Mouse (Mus musculus) forebrain, postnatal 0 days (tissue): ENCODE measurements around the gene Smndc1. TPM values are rescaled to one million over a fixed set of nuclear protein-coding genes. Genes with fewer than 3 reads are reported as not detected.

Source experiments
- ATAC-seq: fragments of 200-750 bp; cut with Nextera tagmentation; 2 replicates; pipeline ENCODE4 v1.8.0; 2017; ENCODE audit warnings: mild to moderate bottlenecking, moderate library complexity
- DNase-seq: peaks from one replicate; pipeline ENCODE4 v3.0.0-alpha.2; 2015
- H3K27ac ChIP-seq: fragments of 300-500 bp; sonication (generic); 2 replicates; pipeline ENCODE4 v1.5.1; 2014; ENCODE audit warnings: low read depth, mild to moderate bottlenecking, antibody characterized with exemption, low read length, moderate library complexity, mixed read lengths
- H3K27me3 ChIP-seq: fragments of 300-500 bp; sonication (generic); 2 replicates; pipeline ENCODE4 v1.6.1; 2014; ENCODE audit warnings: mild to moderate bottlenecking, low read length, mixed read lengths; ENCODE audit not compliant: insufficient read depth
- H3K36me3 ChIP-seq: fragments of 300-500 bp; sonication (generic); 2 replicates; pipeline ENCODE4 v1.6.1; 2014; ENCODE audit warnings: mild to moderate bottlenecking, moderate library complexity; ENCODE audit not compliant: insufficient read depth
- H3K4me1 ChIP-seq: fragments of 300-500 bp; sonication (generic); 2 replicates; pipeline ENCODE4 v1.6.1; 2014; ENCODE audit warnings: antibody characterized with exemption; ENCODE audit not compliant: insufficient read depth
- H3K4me2 ChIP-seq: fragments of 300-500 bp; sonication (generic); 2 replicates; pipeline ENCODE4 v1.6.1; 2014; ENCODE audit warnings: low read depth, mild to moderate bottlenecking, moderate library complexity
- H3K4me3 ChIP-seq: fragments of 300-500 bp; sonication (generic); 2 replicates; pipeline ENCODE4 v1.5.1; 2014; ENCODE audit warnings: low read depth, low read length, mixed read lengths
- H3K9ac ChIP-seq: fragments of 300-500 bp; sonication (generic); 2 replicates; pipeline ENCODE4 v1.6.1; 2014; ENCODE audit warnings: mild to moderate bottlenecking
- H3K9me3 ChIP-seq: fragments of 300-500 bp; sonication (generic); 2 replicates; pipeline ENCODE4 v1.6.1; 2016; ENCODE audit warnings: low read length
- CTCF ChIP-seq: sonication (generic); IDR thresholded peaks from 2 replicates; pipeline ENCODE4 v1.5.1; 2016; ENCODE audit warnings: antibody characterized with exemption, control low read depth, low read depth
- WGBS: fragments of 180-500 bp; shearing (Covaris S2); extraction: QIAGEN DNeasy Blood & Tissue Kit; methylation state at CpG from one replicate; pipeline ENCODE4 v1.1.7; 2014; 5-methylcytosine and 5-hydroxymethylcytosine counted together
- polyA plus RNA-seq: library from polyadenylated mRNA; unstranded; fragments of >200 nt; fragmentation: Nextera tagmentation; extraction: Ambion mirVana; gene quantifications from 2 replicates; pipeline ENCODE4 v1.2.1, GENCODE M21; 2015
- total RNA-seq: library from RNA; depleted of rRNA; stranded (reverse); fragments of >200 nt; gene quantifications from 2 replicates; pipeline ENCODE4 v1.2.3, GENCODE M21; 2014

The Smndc1 gene
- total and polyA plus RNA-seq, 2 experiments from 2014 or later, result 15.5 to 39.3 TPM

- no peak for TF ChIP-seq CTCF
- WGBS, result 41% methylated on average over 8 of the region's 8 CpGs
- Histone ChIP-seq H3K27me3 (no peaks in the 10 kb centered on the region), H3K27ac (no peak overlapping the region), H3K4me1 (peaks cover 6% of the 10 kb centered on the region; the same call in 1 of the 2 replicates), H3K9me3 (no peaks in the 10 kb centered on the region), H3K4me2 (no peak overlapping the region), H3K9ac (no peak overlapping the region), H3K36me3 (no peaks in the 10 kb centered on the region), H3K4me3 (no peak overlapping the region)
- peak; percentile 42 for DNase-seq
- ATAC-seq, result peak; percentile 47
These were observed 37.4 kb upstream of the Smndc1 start for GRCm38 (mm10) chr19:53427817-53428216.

- ATAC-seq, result no peak
- DNase-seq, result no peak
- no peak overlapping the region for H3K4me3 ChIP-seq
These were observed 37.0 kb upstream of the Smndc1 start for GRCm38 (mm10) chr19:53427346-53427745.

GRCm38 (mm10) chr19:53425824-53426223 is 35.4 kb upstream of the Smndc1 start:
- no peak for DNase-seq
- H3K27me3 ChIP-seq, result no peaks in the 10 kb centered on the region
- no peak for TF ChIP-seq CTCF
- no peak overlapping the region for H3K4me3 ChIP-seq
- no peak overlapping the region for H3K27ac ChIP-seq
- H3K4me2 ChIP-seq, result no peak overlapping the region
- peaks cover 7% of the 10 kb centered on the region; the same call in 1 of the 2 replicates for H3K4me1 ChIP-seq
- H3K9ac ChIP-seq, result no peak overlapping the region
- H3K36me3 ChIP-seq, result no peaks in the 10 kb centered on the region
- ATAC-seq, result no peak
- H3K9me3 ChIP-seq, result no peaks in the 10 kb centered on the region
- WGBS, result 94% methylated on average over 8 of the region's 8 CpGs

More at GRCm38 (mm10) chr19:53427346-53427745, 37.0 kb upstream of the Smndc1 start:
- Histone ChIP-seq H3K27ac (no peak overlapping the region), H3K4me2 (no peak overlapping the region), H3K36me3 (no peaks in the 10 kb centered on the region), H3K4me1 (peaks cover 6% of the 10 kb centered on the region; the same call in 1 of the 2 replicates), H3K9ac (no peak overlapping the region), H3K27me3 (no peaks in the 10 kb centered on the region), H3K9me3 (no peaks in the 10 kb centered on the region)
- TF ChIP-seq CTCF, result no peak
- WGBS, result 37% methylated on average over 7 of the region's 7 CpGs

- Histone ChIP-seq H3K4me3 (no peak overlapping the region), H3K27me3 (no peaks in the 10 kb centered on the region), H3K4me2 (no peak overlapping the region), H3K27ac (no peak overlapping the region), H3K36me3 (no peaks in the 10 kb centered on the region), H3K9me3 (no peaks in the 10 kb centered on the region), H3K4me1 (peaks cover 7% of the 10 kb centered on the region; the same call in 1 of the 2 replicates), H3K9ac (no peak overlapping the region)
- TF ChIP-seq CTCF, result no peak
- WGBS, result 73% methylated on average over 18 of the region's 18 CpGs
- no peak for ATAC-seq
- DNase-seq, result no peak
These were observed 34.3 kb upstream of the Smndc1 start for GRCm38 (mm10) chr19:53424629-53425028.

- 69% methylated on average over 17 of the region's 17 CpGs for WGBS
These were observed 33.6 kb upstream of the Smndc1 start for GRCm38 (mm10) chr19:53423816-53424465.

GRCm38 (mm10) chr19:53423341-53423753 is 33.0 kb upstream of the Smndc1 start:
- WGBS, result 34% methylated on average over 19 of the region's 19 CpGs
- Histone ChIP-seq H3K4me3 (no peak overlapping the region), H3K36me3 (no peaks in the 10 kb centered on the region), H3K9ac (no peak overlapping the region), H3K27me3 (no peaks in the 10 kb centered on the region), H3K27ac (no peak overlapping the region), H3K4me2 (no peak overlapping the region), H3K4me1 (peaks cover 7% of the 10 kb centered on the region; the same call in 1 of the 2 replicates), H3K9me3 (no peaks in the 10 kb centered on the region)
- DNase-seq, result no peak
- TF ChIP-seq CTCF, result no peak
- ATAC-seq, result no peak

More at GRCm38 (mm10) chr19:53423816-53424465, 33.6 kb upstream of the Smndc1 start:
- H3K36me3 ChIP-seq, result no peaks in the 10 kb centered on the region
- H3K4me1 ChIP-seq, result peaks cover 7% of the 10 kb centered on the region; the same call in 1 of the 2 replicates
- ATAC-seq, result no peak
- no peaks in the 10 kb centered on the region for H3K27me3 ChIP-seq
- no peaks in the 10 kb centered on the region for H3K9me3 ChIP-seq
- no peak overlapping the region for H3K4me2 ChIP-seq
- H3K27ac ChIP-seq, result no peak overlapping the region
- no peak for DNase-seq
- TF ChIP-seq CTCF, result no peak
- H3K9ac ChIP-seq, result no peak overlapping the region
- H3K4me3 ChIP-seq, result no peak overlapping the region
